Comparison of ENCODE assay signal across 22 mouse cellular contexts in genomic region chr8:116770756-116771155, GRCm38 (mm10). TPM values are rescaled to one million over a fixed set of nuclear protein-coding genes. Genes with fewer than 3 reads are reported as not detected.
DNase-seq lines count a peak whose midpoint lies in the region; ATAC-seq and TF ChIP-seq lines count a peak whose summit lies in the region.
"Had no signal": no experiment of that assay in that cellular context is flagged by ENCODE, and none has a peak within 500 bp of the region (broad histone marks: within the 10 kb centered on the region; RNA-seq: fewer than 3 reads in every experiment).

No protein-coding gene starts in this region.

- 43% methylated on average over 12 of the region's 12 CpGs for WGBS in kidney, embryonic 14.5 days
- 70% methylated on average over 12 of the region's 12 CpGs for WGBS in liver, postnatal 0 days (ENCODE audit: insufficient replicate concordance)

- no peak overlapping the region for H3K4me3 ChIP-seq in kidney, embryonic 14.5 days (ENCODE audit: low read length)
- no peak overlapping the region for H3K4me3 ChIP-seq in liver, postnatal 0 days (ENCODE audit: low read depth, low read length)
- H3K4me3 ChIP-seq: forebrain, embryonic 13.5 days; gastrocnemius, adult 2 months; limb, embryonic 10.5 days; liver, embryonic 15.5 days; midbrain, embryonic 15.5 days; neural tube, embryonic 12.5 days had no signal

- H3K27me3 ChIP-seq in kidney, embryonic 14.5 days (ENCODE audit: control insufficient read depth, insufficient read depth, low read length), result no peaks in the 10 kb centered on the region
- H3K27me3 ChIP-seq in liver, postnatal 0 days (ENCODE audit: insufficient read depth, low read length), result no peaks in the 10 kb centered on the region
- H3K27me3 ChIP-seq: forebrain, embryonic 13.5 days; liver, embryonic 15.5 days; midbrain, embryonic 15.5 days; neural tube, embryonic 12.5 days had no signal

- H3K4me1 ChIP-seq in kidney, embryonic 14.5 days (ENCODE audit: control insufficient read depth, insufficient read depth, low read length), result no peaks in the 10 kb centered on the region
- H3K4me1 ChIP-seq in liver, postnatal 0 days (ENCODE audit: insufficient read depth), result no peaks in the 10 kb centered on the region
- H3K4me1 ChIP-seq: forebrain, embryonic 13.5 days; limb, embryonic 10.5 days; liver, embryonic 15.5 days; midbrain, embryonic 15.5 days; neural tube, embryonic 12.5 days had no signal

- H3K4me2 ChIP-seq in kidney, embryonic 14.5 days (replicated peaks; ENCODE audit: low read depth, low read length), result no peak overlapping the region
- no peak overlapping the region for H3K4me2 ChIP-seq in liver, postnatal 0 days (ENCODE audit: low read depth, low read length)
- H3K4me2 ChIP-seq: forebrain, embryonic 13.5 days; hindbrain, embryonic 14.5 days; liver, embryonic 15.5 days; midbrain, embryonic 15.5 days; neural tube, embryonic 12.5 days had no signal

- no peaks in the 10 kb centered on the region for H3K36me3 ChIP-seq in kidney, embryonic 14.5 days (ENCODE audit: control insufficient read depth, insufficient read depth, low read length)
- H3K36me3 ChIP-seq in liver, postnatal 0 days (replicated peaks; ENCODE audit: insufficient read depth, low read length), result no peaks in the 10 kb centered on the region
- H3K36me3 ChIP-seq: limb, embryonic 10.5 days; liver, embryonic 15.5 days; midbrain, embryonic 15.5 days; neural tube, embryonic 12.5 days had no signal

- no peak for TF ChIP-seq CTCF in liver, postnatal 0 days (IDR thresholded peaks at IDR 0.05; ENCODE audit: low read depth)

- no peak for TF ChIP-seq EP300 in liver, postnatal 0 days (IDR thresholded peaks at IDR 0.05; ENCODE audit: low read depth)

- no peak for ATAC-seq in kidney, embryonic 14.5 days (ENCODE audit: low FRiP score, low TSS enrichment)
- no peak for ATAC-seq in liver, postnatal 0 days
- ATAC-seq: forebrain, embryonic 13.5 days; inflammation-experienced regulatory T-cells, adult 6 months; midbrain, embryonic 15.5 days had no signal

- H3K9me3 ChIP-seq in kidney, embryonic 14.5 days (ENCODE audit: control insufficient read depth, low read length), result no peaks in the 10 kb centered on the region
- no peaks in the 10 kb centered on the region for H3K9me3 ChIP-seq in liver, postnatal 0 days (ENCODE audit: low read length)
- H3K9me3 ChIP-seq: forebrain, embryonic 13.5 days; limb, embryonic 10.5 days; liver, embryonic 15.5 days; midbrain, embryonic 15.5 days; neural tube, embryonic 12.5 days had no signal

- peak; percentile 10 for DNase-seq in adrenal gland, adult 2 months
- DNase-seq in adrenal gland, adult 18-20 months (ENCODE audit: low spot score in 2 of 2), result no peak
- peak; percentile 12 for DNase-seq in kidney, adult 11 months
- peak; percentile 6 for DNase-seq in lung, postnatal 10 days
- DNase-seq in lung, postnatal 4 days, result no peak
- no peak for DNase-seq in liver, postnatal 0 days
- DNase-seq in layer of hippocampus, postnatal 14 days (ENCODE audit: low spot score in 2 of 2), result no peak
- DNase-seq: cerebellum, adult 11 months; cerebellum, postnatal 10 days; gastrocnemius, adult 2 months; heart, postnatal 4 days; liver; lung, postnatal 36 days; thymus, postnatal 14 days had no signal

- H3K27ac ChIP-seq in kidney, embryonic 14.5 days (ENCODE audit: low read depth, low read length), result no peak overlapping the region
- no peak overlapping the region for H3K27ac ChIP-seq in liver, postnatal 0 days (ENCODE audit: low read depth)
- H3K27ac ChIP-seq: forebrain, embryonic 13.5 days; gastrocnemius, adult 2 months; hindbrain, embryonic 14.5 days; limb, embryonic 10.5 days; liver, embryonic 15.5 days; midbrain, embryonic 15.5 days; neural tube, embryonic 12.5 days had no signal

- no peak overlapping the region for H3K9ac ChIP-seq in kidney, embryonic 14.5 days (ENCODE audit: low read depth, low read length)
- H3K9ac ChIP-seq in liver, postnatal 0 days (replicated peaks), result no peak overlapping the region
- H3K9ac ChIP-seq: forebrain, embryonic 13.5 days; hindbrain, embryonic 14.5 days; liver, embryonic 15.5 days; midbrain, embryonic 15.5 days; neural tube, embryonic 12.5 days had no signal

RNA-seq across cellular contexts. Expression of gene Cdyl2, which starts 38.0 kb away (rescaled TPM):
- total RNA-seq in adrenal gland, adult 2 months (2021), result 1 to 10 TPM; 5.9 to 7.2 TPM
- polyA plus RNA-seq in adrenal gland, adult 2 months (2012; rRNA removed), result 1.5 and 1.6 TPM in 2 replicates
- total RNA-seq in adrenal gland, adult 18-20 months (2021), result 1 to 10 TPM; 4.6 to 6.1 TPM
- polyA plus RNA-seq in kidney, embryonic 14.5 days (2014; fragmentation: Nextera tagmentation; extraction: Ambion mirVana), result 8.4 and 9.2 TPM in 2 replicates
- polyA plus RNA-seq in liver, postnatal 0 days (2015; fragmentation: Nextera tagmentation; extraction: Ambion mirVana), result 1.8 and 2.3 TPM in 2 replicates
- total RNA-seq in layer of hippocampus, postnatal 14 days (2021), result 10 to 100 TPM; 11.4 to 11.5 TPM

Comparison
In these comparisons a context has a peak if more than half of its experiments do, and no peak if none do; other contexts are left out.
1. DNase-seq: peak in adrenal gland, adult 2 months (single experiment), kidney, adult 11 months (single experiment) and lung, postnatal 10 days (single experiment); none in adrenal gland, adult 18-20 months (0 of 2), lung, postnatal 4 days (0 of 2), liver, postnatal 0 days (single experiment) and layer of hippocampus, postnatal 14 days (0 of 2).